Mouse (Mus musculus) testis, adult 2 months (tissue): ENCODE measurements around the gene Rpl26.

ENCODE experiments used
- CTCF ChIP-seq: fragments of 200-500 bp; IDR thresholded peaks from 2 replicates; pipeline ENCODE4 v1.5.1; 2012; ENCODE audit warnings: low read depth, mild to moderate bottlenecking, inconsistent platforms, low read length, moderate library complexity; ENCODE audit not compliant: control insufficient read depth, insufficient read depth, insufficient replicate concordance
- POLR2A ChIP-seq: fragments of 200-500 bp; IDR thresholded peaks from 2 replicates; pipeline ENCODE4 v1.6.1; 2012; ENCODE audit warnings: low read depth, mild to moderate bottlenecking, inconsistent platforms, low read length, moderate library complexity; ENCODE audit not compliant: control insufficient read depth

GRCm38 (mm10) chr11:68940516-68940915 lies 39.1 kb downstream of the Rpl26 start:
- TF ChIP-seq POLR2A (no peak), CTCF (no peak)
